Mouse (Mus musculus) midbrain, embryonic 13.5 days (tissue): ENCODE results near the gene Dock1. TPM values are rescaled to one million over a fixed set of nuclear protein-coding genes. Genes with fewer than 3 reads are reported as not detected.

Experiments used
- ATAC-seq: fragments of 200-750 bp; cut with Nextera tagmentation; 2 replicates; pipeline ENCODE4 v1.8.0; 2017; ENCODE audit warnings: mild to moderate bottlenecking, moderate TSS enrichment, moderate library complexity
- H3K27ac ChIP-seq: fragments of 300-500 bp; sonication (generic); 2 replicates; pipeline ENCODE4 v1.5.1; 2015; ENCODE audit warnings: inconsistent platforms, mild to moderate bottlenecking, moderate library complexity
- H3K27me3 ChIP-seq: fragments of 300-500 bp; sonication (generic); 2 replicates; pipeline ENCODE4 v1.6.1; 2015; ENCODE audit warnings: mild to moderate bottlenecking, inconsistent platforms
- H3K36me3 ChIP-seq: fragments of 300-500 bp; sonication (generic); 2 replicates; pipeline ENCODE4 v1.6.1; 2015; ENCODE audit warnings: mild to moderate bottlenecking, inconsistent platforms
- H3K4me1 ChIP-seq: fragments of 300-500 bp; sonication (generic); replicated peaks from 2 replicates; pipeline ENCODE4 v1.6.1; 2015; ENCODE audit warnings: inconsistent platforms
- H3K4me2 ChIP-seq: fragments of 300-500 bp; sonication (generic); replicated peaks from 2 replicates; pipeline ENCODE4 v1.6.1; 2015; ENCODE audit warnings: moderate library complexity, mild to moderate bottlenecking, inconsistent platforms
- H3K4me3 ChIP-seq: fragments of 300-500 bp; sonication (generic); replicated peaks from 2 replicates; pipeline ENCODE4 v1.5.1; 2015; ENCODE audit warnings: mild to moderate bottlenecking, inconsistent platforms
- H3K9ac ChIP-seq: fragments of 300-500 bp; sonication (generic); replicated peaks from 2 replicates; pipeline ENCODE4 v1.6.1; 2015; ENCODE audit warnings: mild to moderate bottlenecking, inconsistent platforms
- H3K9me3 ChIP-seq: fragments of 300-500 bp; sonication (generic); 2 replicates; pipeline ENCODE4 v1.6.1; 2016; ENCODE audit warnings: mild to moderate bottlenecking, inconsistent platforms
- WGBS: fragments of 180-500 bp; shearing (Covaris S2); methylation state at CpG from one replicate; pipeline ENCODE4 v1.1.7; 2015; 5-methylcytosine and 5-hydroxymethylcytosine counted together
- polyA plus RNA-seq: library from polyadenylated mRNA; unstranded; fragments of >200 nt; fragmentation: Nextera tagmentation; extraction: Ambion mirVana; gene quantifications from 2 replicates; pipeline ENCODE4 v1.2.1, GENCODE M21; 2015

Dock1 gene
- polyA plus RNA-seq, 1 experiment from 2014 or later, result 6.7 TPM

GRCm38 (mm10) chr7:135005964-135006560 is 335.6 kb downstream of the Dock1 start:
- no peaks in the 10 kb centered on the region for H3K27me3 ChIP-seq
- WGBS, result 53% methylated on average over 7 of the region's 7 CpGs

GRCm38 (mm10) chr7:135008021-135008420 is 337.6 kb downstream of the Dock1 start:
- Histone ChIP-seq H3K9ac (no peak overlapping the region), H3K4me2 (no peak overlapping the region), H3K36me3 (no peaks in the 10 kb centered on the region), H3K4me3 (no peak overlapping the region), H3K27me3 (no peaks in the 10 kb centered on the region), H3K27ac (no peak overlapping the region), H3K9me3 (no peaks in the 10 kb centered on the region), H3K4me1 (no peaks in the 10 kb centered on the region)
- ATAC-seq, result no peak
- WGBS, result 84% methylated on average over 2 of the region's 2 CpGs

More at GRCm38 (mm10) chr7:135005964-135006560, 335.6 kb downstream of the Dock1 start:
- ATAC-seq, result no peak
- no peaks in the 10 kb centered on the region for H3K9me3 ChIP-seq
- H3K4me3 ChIP-seq, result no peak overlapping the region
- no peak overlapping the region for H3K9ac ChIP-seq
- no peak overlapping the region for H3K4me2 ChIP-seq
- H3K4me1 ChIP-seq, result no peaks in the 10 kb centered on the region
- no peaks in the 10 kb centered on the region for H3K36me3 ChIP-seq
- no peak overlapping the region for H3K27ac ChIP-seq

- no peaks in the 10 kb centered on the region for H3K4me1 ChIP-seq
- no peaks in the 10 kb centered on the region for H3K9me3 ChIP-seq
- H3K36me3 ChIP-seq, result no peaks in the 10 kb centered on the region
- no peak overlapping the region for H3K27ac ChIP-seq
- no peak overlapping the region for H3K4me3 ChIP-seq
- H3K4me2 ChIP-seq, result no peak overlapping the region
- ATAC-seq, result no peak
- H3K27me3 ChIP-seq, result no peaks in the 10 kb centered on the region
- 92% methylated on average over 2 of the region's 2 CpGs for WGBS
- no peak overlapping the region for H3K9ac ChIP-seq
Observed at GRCm38 (mm10) chr7:135010997-135011396, 340.5 kb downstream of the Dock1 start.

DNA sequence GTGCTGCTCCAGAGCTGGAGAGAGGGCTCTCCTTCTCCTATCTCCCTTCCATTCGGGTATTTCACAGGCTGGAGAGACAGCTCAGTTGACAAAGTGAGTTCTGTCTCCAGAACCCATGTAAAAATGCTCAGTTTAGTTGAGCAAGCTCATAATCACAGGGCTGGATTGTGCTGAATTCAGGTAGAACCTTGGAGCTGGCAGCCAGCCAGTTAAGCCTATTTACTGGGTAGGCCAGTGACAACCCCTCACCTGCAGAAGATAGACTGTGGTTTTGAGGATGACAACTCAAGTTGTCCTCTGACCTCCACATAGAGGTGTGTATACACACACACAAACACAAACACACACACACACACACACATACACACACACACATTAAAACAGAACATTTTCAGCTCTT is 347.1 kb downstream of the Dock1 start:
- Histone ChIP-seq H3K4me2 (no peak overlapping the region), H3K4me1 (peaks cover 6% of the 10 kb centered on the region; the same call in 1 of the 2 replicates), H3K36me3 (no peaks in the 10 kb centered on the region), H3K9me3 (no peaks in the 10 kb centered on the region), H3K9ac (no peak overlapping the region), H3K27ac (peak overlapping the region; percentile 5; the same call in 1 of the 2 replicates), H3K27me3 (no peaks in the 10 kb centered on the region), H3K4me3 (no peak overlapping the region)
- no peak for ATAC-seq
- WGBS, result 79% methylated on average over 1 of the region's 1 CpGs

DNA sequence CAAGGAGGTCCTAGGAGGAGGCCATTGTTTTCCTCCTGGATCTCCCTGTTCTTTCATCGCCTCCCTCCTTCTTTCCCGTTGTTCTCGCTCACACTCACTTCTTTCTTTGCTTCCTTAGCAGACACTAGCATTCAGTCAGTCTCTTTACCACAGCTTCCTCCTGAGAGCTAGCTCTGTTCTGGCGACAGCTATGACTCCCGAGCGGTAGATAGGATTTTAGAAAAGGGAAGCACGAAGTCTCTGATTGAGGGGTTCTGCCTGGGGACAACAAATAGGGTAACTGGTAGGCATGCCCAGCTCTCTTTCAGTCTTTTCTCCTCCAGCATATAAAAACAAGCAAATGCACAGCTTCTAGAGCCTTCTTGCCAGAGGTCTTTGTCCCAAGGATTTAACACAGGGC is 350.3 kb downstream of the Dock1 start:
- H3K9me3 ChIP-seq, result no peaks in the 10 kb centered on the region
- no peak overlapping the region for H3K4me2 ChIP-seq
- no peaks in the 10 kb centered on the region for H3K36me3 ChIP-seq
- H3K4me3 ChIP-seq, result no peak overlapping the region
- ATAC-seq, result no peak
- H3K27ac ChIP-seq, result no peak overlapping the region
- peaks cover 6% of the 10 kb centered on the region; the same call in 1 of the 2 replicates for H3K4me1 ChIP-seq
- WGBS, result 64% methylated on average over 7 of the region's 7 CpGs
- H3K9ac ChIP-seq, result no peak overlapping the region
- H3K27me3 ChIP-seq, result no peaks in the 10 kb centered on the region

DNA sequence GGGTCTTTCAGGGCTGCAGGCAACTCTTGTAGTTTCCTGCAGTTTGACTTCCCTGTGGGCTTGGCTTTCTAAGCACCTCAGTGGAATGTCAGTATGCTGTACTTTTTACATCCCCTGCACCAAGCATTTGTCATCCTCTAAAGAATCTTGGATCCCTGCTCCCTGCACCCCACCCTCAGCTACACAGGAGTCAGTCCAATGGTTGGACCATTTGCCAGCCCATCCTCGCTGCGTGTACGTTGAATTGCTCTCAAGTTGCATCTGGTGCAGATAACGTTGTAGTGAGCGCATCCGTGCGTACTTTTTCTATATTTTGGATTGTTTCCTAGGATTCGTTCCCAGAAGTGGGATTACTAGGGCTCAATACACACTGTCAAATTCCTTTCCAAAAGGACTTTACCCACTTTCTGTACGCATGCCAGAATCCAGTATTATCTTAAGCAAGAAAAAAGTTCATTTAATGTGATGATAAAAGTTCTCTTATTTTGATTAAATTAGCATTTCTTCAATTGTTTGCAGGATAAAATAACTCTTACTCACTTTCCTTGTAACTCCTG is 351.2 kb downstream of the Dock1 start:
- no peaks in the 10 kb centered on the region for H3K9me3 ChIP-seq
- H3K4me3 ChIP-seq, result no peak overlapping the region
- no peak overlapping the region for H3K27ac ChIP-seq
- H3K4me1 ChIP-seq, result peaks cover 2% of the 10 kb centered on the region; the same call in 1 of the 2 replicates
- no peak overlapping the region for H3K4me2 ChIP-seq
- no peaks in the 10 kb centered on the region for H3K36me3 ChIP-seq
- H3K9ac ChIP-seq, result no peak overlapping the region
- H3K27me3 ChIP-seq, result no peaks in the 10 kb centered on the region
- WGBS, result 85% methylated on average over 9 of the region's 9 CpGs
- no peak for ATAC-seq

- no peaks in the 10 kb centered on the region for H3K4me1 ChIP-seq
Observed at GRCm38 (mm10) chr7:135024531-135024930, 354.1 kb downstream of the Dock1 start.

GRCm38 (mm10) chr7:135028716-135029115 is 358.3 kb downstream of the Dock1 start:
- Histone ChIP-seq H3K4me3 (no peak overlapping the region), H3K9ac (no peak overlapping the region), H3K36me3 (no peaks in the 10 kb centered on the region), H3K4me1 (no peaks in the 10 kb centered on the region), H3K9me3 (no peaks in the 10 kb centered on the region), H3K27me3 (no peaks in the 10 kb centered on the region), H3K27ac (no peak overlapping the region), H3K4me2 (no peak overlapping the region)
- 86% methylated on average over 2 of the region's 2 CpGs for WGBS
- no peak for ATAC-seq

More at GRCm38 (mm10) chr7:135024531-135024930, 354.1 kb downstream of the Dock1 start:
- ATAC-seq, result no peak
- H3K4me2 ChIP-seq, result no peak overlapping the region
- 94% methylated on average over 5 of the region's 5 CpGs for WGBS
- H3K4me3 ChIP-seq, result no peak overlapping the region
- no peaks in the 10 kb centered on the region for H3K27me3 ChIP-seq
- no peaks in the 10 kb centered on the region for H3K9me3 ChIP-seq
- H3K27ac ChIP-seq, result no peak overlapping the region
- H3K36me3 ChIP-seq, result no peaks in the 10 kb centered on the region
- no peak overlapping the region for H3K9ac ChIP-seq

DNA sequence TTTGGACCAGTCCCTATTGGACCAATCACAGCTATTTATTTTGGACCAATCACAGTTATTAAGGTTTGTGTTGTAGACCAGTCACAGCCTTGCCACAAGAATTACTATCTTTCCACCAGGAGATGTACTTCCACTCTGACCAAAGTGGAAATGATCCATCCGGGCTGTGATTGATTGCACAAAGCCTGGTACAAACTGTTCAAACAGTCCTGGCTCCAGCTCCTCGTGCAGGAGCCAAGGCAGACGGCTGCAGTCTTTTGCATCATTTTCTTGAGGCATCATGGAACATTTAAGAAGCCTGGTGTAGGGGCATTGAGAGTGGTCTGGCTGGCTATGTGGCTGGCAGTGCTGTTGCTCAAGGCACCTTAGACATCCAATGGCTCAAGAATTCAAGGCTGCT is 358.7 kb downstream of the Dock1 start:
- Histone ChIP-seq H3K4me3 (no peak overlapping the region), H3K36me3 (no peaks in the 10 kb centered on the region), H3K27me3 (no peaks in the 10 kb centered on the region), H3K9ac (no peak overlapping the region), H3K9me3 (no peaks in the 10 kb centered on the region), H3K27ac (no peak overlapping the region), H3K4me1 (no peaks in the 10 kb centered on the region), H3K4me2 (no peak overlapping the region)
- no peak for ATAC-seq
- 89% methylated on average over 3 of the region's 3 CpGs for WGBS

GRCm38 (mm10) chr7:135031466-135031865 is 361.0 kb downstream of the Dock1 start:
- Histone ChIP-seq H3K27me3 (no peaks in the 10 kb centered on the region), H3K9ac (no peak overlapping the region), H3K9me3 (no peaks in the 10 kb centered on the region), H3K4me3 (no peak overlapping the region), H3K4me2 (no peak overlapping the region), H3K36me3 (no peaks in the 10 kb centered on the region), H3K4me1 (no peaks in the 10 kb centered on the region), H3K27ac (no peak overlapping the region)
- 67% methylated on average over 3 of the region's 3 CpGs for WGBS
- no peak for ATAC-seq

- Histone ChIP-seq H3K9ac (no peak overlapping the region), H3K27me3 (no peaks in the 10 kb centered on the region), H3K4me1 (no peaks in the 10 kb centered on the region), H3K4me2 (no peak overlapping the region), H3K27ac (no peak overlapping the region), H3K9me3 (no peaks in the 10 kb centered on the region), H3K4me3 (no peak overlapping the region), H3K36me3 (no peaks in the 10 kb centered on the region)
- WGBS, result 80% methylated on average over 5 of the region's 5 CpGs
- ATAC-seq, result no peak
Observed at GRCm38 (mm10) chr7:135034811-135035210, 364.4 kb downstream of the Dock1 start.

DNA sequence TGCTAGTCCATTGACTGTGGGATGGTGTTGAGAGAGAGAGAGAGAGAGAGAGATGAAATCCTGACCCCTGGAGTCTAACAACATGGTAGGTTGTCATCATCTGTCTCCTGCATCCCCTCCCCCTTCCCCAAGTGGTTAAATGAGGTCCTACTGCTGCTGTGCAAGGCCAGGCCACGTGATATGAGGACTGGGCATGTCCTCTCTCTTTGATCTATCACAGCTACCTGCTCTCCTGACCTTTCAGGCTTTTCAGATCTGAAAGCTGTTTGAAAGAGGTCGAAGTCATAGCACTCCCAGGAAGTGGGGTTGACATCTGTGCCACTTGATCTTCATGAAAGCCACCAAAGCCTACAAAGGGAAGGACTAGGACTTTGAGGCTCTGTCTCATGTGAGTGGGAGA is 365.2 kb downstream of the Dock1 start:
- no peak overlapping the region for H3K4me3 ChIP-seq

DNA sequence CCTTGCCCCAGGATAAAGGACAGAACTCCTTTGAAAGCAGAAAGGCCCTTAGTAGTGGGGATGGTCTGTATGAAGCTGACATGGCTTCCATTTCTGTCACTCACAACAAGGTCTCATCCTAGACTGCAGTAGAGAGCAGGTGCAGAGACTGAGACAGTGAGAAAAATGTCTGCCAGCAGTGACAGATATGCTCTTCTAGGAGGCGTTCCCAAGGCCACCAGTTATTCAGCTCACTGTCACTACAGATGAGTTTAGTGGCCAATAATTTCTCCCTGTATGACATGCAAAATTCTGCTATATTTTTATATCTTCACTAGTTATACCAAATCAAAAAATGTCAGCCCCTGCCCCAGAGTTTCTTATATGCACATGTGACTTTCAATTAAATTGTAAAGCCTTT is 368.5 kb downstream of the Dock1 start:
- Histone ChIP-seq H3K4me3 (no peak overlapping the region), H3K36me3 (no peaks in the 10 kb centered on the region), H3K27me3 (no peaks in the 10 kb centered on the region), H3K27ac (no peak overlapping the region), H3K4me1 (no peaks in the 10 kb centered on the region), H3K9ac (no peak overlapping the region), H3K9me3 (no peaks in the 10 kb centered on the region), H3K4me2 (no peak overlapping the region)
- 88% methylated on average over 1 of the region's 1 CpGs for WGBS
- ATAC-seq, result no peak

More for the DNA sequence above, 365.2 kb downstream of the Dock1 start:
- Histone ChIP-seq H3K27me3 (no peaks in the 10 kb centered on the region), H3K9me3 (no peaks in the 10 kb centered on the region), H3K36me3 (no peaks in the 10 kb centered on the region), H3K4me2 (no peak overlapping the region), H3K27ac (no peak overlapping the region), H3K4me1 (no peaks in the 10 kb centered on the region), H3K9ac (no peak overlapping the region)
- WGBS, result 70% methylated on average over 2 of the region's 2 CpGs
- no peak for ATAC-seq
